In the genomic region with DNA sequence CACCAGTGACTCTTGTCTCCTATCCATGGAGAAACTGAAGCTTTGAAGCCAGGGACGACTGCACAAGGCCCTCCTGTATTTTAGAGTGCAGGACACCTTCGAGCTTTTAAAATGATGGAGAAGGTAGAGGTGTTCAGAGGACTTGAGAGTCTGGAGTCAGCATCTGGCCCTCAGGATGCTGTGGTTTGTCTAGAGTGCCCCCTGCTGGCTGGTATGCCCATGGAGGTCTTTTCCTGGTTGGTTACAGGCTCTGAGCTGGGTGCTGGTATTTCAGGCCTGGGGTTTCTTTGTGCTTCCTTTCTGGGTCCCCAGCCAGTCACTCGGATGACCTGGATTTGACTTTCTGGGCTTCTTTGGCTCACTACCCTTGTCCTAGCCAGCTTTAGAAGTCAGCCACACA, we compare ENCODE assay signal across 8 mouse cellular contexts.
DNase-seq lines count a peak whose midpoint lies in the region; ATAC-seq and TF ChIP-seq lines count a peak whose summit lies in the region.

No protein-coding gene starts in this region.

- peak; percentile 61 for ATAC-seq in granulocyte monocyte progenitor cell, adult 5-6 weeks (replicated peaks; ENCODE audit: poor library complexity, severe bottlenecking)
- ATAC-seq in neutrophil, adult 5-6 weeks (ENCODE audit: extremely low read depth, insufficient number of reproducible peaks, low FRiP score, poor library complexity, severe bottlenecking), result peak; percentile 34; the same call in 1 of the 2 replicates
- ATAC-seq in hindbrain, embryonic 16.5 days, result no peak

- H3K36me3 ChIP-seq in hindbrain, embryonic 16.5 days (ENCODE audit: control insufficient read depth, insufficient read depth, low read length), result no peaks in the 10 kb centered on the region

- peak; percentile 70 for TF ChIP-seq CTCF in cerebellum, adult 2 months (IDR thresholded peaks at IDR 0.05; ENCODE audit: borderline replicate concordance, insufficient read depth, low read depth, low read length)

- H3K27ac ChIP-seq in cerebellum, adult 2 months (ENCODE audit: insufficient read depth, low read length), result no peak overlapping the region
- no peak overlapping the region for H3K27ac ChIP-seq in hindbrain, embryonic 16.5 days (ENCODE audit: low read depth, low read length)

- 35% methylated on average over 3 of the region's 3 CpGs for WGBS in cerebellum, adult 2 months
- 70% methylated on average over 3 of the region's 3 CpGs for WGBS in hindbrain, embryonic 16.5 days

- no peaks in the 10 kb centered on the region for H3K27me3 ChIP-seq in cerebellum, adult 2 months (ENCODE audit: control insufficient read depth, insufficient read depth, low read length)
- no peaks in the 10 kb centered on the region for H3K27me3 ChIP-seq in hindbrain, embryonic 16.5 days (replicated peaks; ENCODE audit: control insufficient read depth, insufficient read depth, low read length)

- no peak overlapping the region for H3K9ac ChIP-seq in hindbrain, embryonic 16.5 days (ENCODE audit: low read depth, low read length)

- no peak overlapping the region for H3K4me3 ChIP-seq in cerebellum, adult 2 months (replicated peaks; ENCODE audit: insufficient read depth, low read depth, low read length)
- no peak overlapping the region for H3K4me3 ChIP-seq in hindbrain, embryonic 16.5 days (ENCODE audit: low read length)

- TF ChIP-seq POLR2A in cerebellum, adult 2 months (IDR thresholded peaks at IDR 0.05; ENCODE audit: borderline replicate concordance, insufficient read depth, low read length), result no peak

- H3K4me1 ChIP-seq in cerebellum, adult 2 months (ENCODE audit: control insufficient read depth, insufficient read depth, low read length), result peaks cover 35% of the 10 kb centered on the region
- peaks cover 21% of the 10 kb centered on the region for H3K4me1 ChIP-seq in hindbrain, embryonic 16.5 days (ENCODE audit: control insufficient read depth, insufficient read depth, low read depth, low read length)

- no peaks in the 10 kb centered on the region for H3K9me3 ChIP-seq in hindbrain, embryonic 16.5 days (ENCODE audit: control insufficient read depth, low read length)

- no peak overlapping the region for H3K4me2 ChIP-seq in hindbrain, embryonic 16.5 days (ENCODE audit: low read length)

- peak; percentile 73 to 76 for DNase-seq in left cerebral cortex, adult 18-20 months (ENCODE audit: low spot score in 2 of 2)
- no peak for DNase-seq in left cerebral cortex, adult 8-10 months (ENCODE audit: low spot score in 2 of 2)
- DNase-seq in MEL-GATA-1-ER (ENCODE audit: extremely low read depth, low read depth) (peak; percentile 23), liver (peak; percentile 81)
- DNase-seq in cerebellum, adult 2 months, result peak; percentile 65 to 74

Comparison
In these comparisons a context has a peak if more than half of its experiments do, and no peak if none do; other contexts are left out.
1. DNase-seq: peak in left cerebral cortex, adult 18-20 months (2 of 2), MEL-GATA-1-ER (single experiment), cerebellum, adult 2 months (2 of 2) and liver (single experiment); none in left cerebral cortex, adult 8-10 months (0 of 2).